Mouse (Mus musculus) heart, postnatal 0 days (tissue): ENCODE measurements at regions not wholly inside any gene's neighbourhood (a gene's known extent, or its start where the extent isn't known, plus 50 kb on each side); places are given as distances from the start of the nearest gene placed in this dataset.

ENCODE experiments used
- CTCF ChIP-seq: IDR thresholded peaks from 2 replicates; pipeline ENCODE4 v1.5.1; 2016; ENCODE audit warnings: antibody characterized with exemption, control low read depth, low read depth
- EP300 ChIP-seq: IDR thresholded peaks from 2 replicates; pipeline ENCODE4 v1.6.1; 2016; ENCODE audit warnings: antibody characterized with exemption, low read depth

DNA sequence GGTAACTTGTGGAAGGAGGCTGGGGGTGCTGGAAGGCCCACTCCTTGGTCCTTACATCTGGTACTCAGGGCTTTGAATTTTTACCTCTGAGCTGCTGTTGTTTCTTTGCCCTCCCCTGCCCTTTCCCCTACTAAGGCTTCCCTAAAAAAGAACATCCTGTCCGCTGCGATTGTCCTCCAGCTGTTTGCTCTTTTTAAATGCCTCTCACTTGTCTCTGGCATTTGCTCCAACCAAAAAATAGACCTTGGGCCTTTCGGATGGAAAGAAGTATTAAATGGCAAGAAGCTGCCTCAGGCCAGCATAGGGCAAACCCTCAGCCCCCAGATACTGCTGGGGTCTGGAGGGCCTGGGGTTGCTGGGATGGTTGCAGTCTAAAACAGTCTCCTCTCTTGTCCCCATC, 59.1 kb upstream of the Hes1 start:
- TF ChIP-seq CTCF (no peak), EP300 (no peak)
